Mouse (Mus musculus) kidney, adult 2 months (tissue): ENCODE data around the gene Prdx2. TPM values are rescaled to one million over a fixed set of nuclear protein-coding genes. Genes with fewer than 3 reads are reported as not detected.

ENCODE experiments used
- DNase-seq: peaks from one replicate; pipeline ENCODE4 v3.0.0; 2021
- H3K27ac ChIP-seq: fragments of 200-500 bp; 2 replicates; pipeline ENCODE4 v1.5.1; 2012; ENCODE audit warnings: low read depth, low read length, control low read depth, inconsistent platforms; ENCODE audit not compliant: insufficient read depth
- H3K27me3 ChIP-seq: fragments of 200-500 bp; replicated peaks from 2 replicates; pipeline ENCODE4 v1.6.1; 2012; ENCODE audit warnings: mild to moderate bottlenecking, moderate library complexity, low read length, inconsistent platforms; ENCODE audit not compliant: control insufficient read depth, insufficient read depth
- H3K36me3 ChIP-seq: fragments of 200-500 bp; 2 replicates; pipeline ENCODE4 v1.6.1; 2012; ENCODE audit warnings: mild to moderate bottlenecking, moderate library complexity, low read length, inconsistent platforms; ENCODE audit not compliant: control insufficient read depth, insufficient read depth
- H3K4me1 ChIP-seq: fragments of 200-500 bp; 2 replicates; pipeline ENCODE4 v1.6.1; 2011; ENCODE audit warnings: low read length; ENCODE audit not compliant: control insufficient read depth, insufficient read depth
- H3K4me3 ChIP-seq: fragments of 200-500 bp; 2 replicates; pipeline ENCODE4 v1.5.1; 2011; ENCODE audit warnings: mild to moderate bottlenecking, low read depth, low read length, control low read depth; ENCODE audit not compliant: insufficient read depth
- CTCF ChIP-seq: fragments of 200-500 bp; conservative IDR thresholded peaks from 2 replicates; pipeline ENCODE4 v1.5.1; 2011; ENCODE audit warnings: low read depth, mild to moderate bottlenecking, control low read depth, low read length, moderate library complexity, mixed read lengths; ENCODE audit not compliant: insufficient read depth, insufficient read length
- POLR2A ChIP-seq: fragments of 200-500 bp; IDR thresholded peaks from one replicate; pipeline ENCODE4 v1.6.1; 2011; ENCODE audit warnings: low read depth, low read length, control low read depth
- WGBS: fragments of 180-500 bp; shearing (Covaris S2); methylation state at CpG from one replicate; pipeline ENCODE4 v1.1.7; 2018; 5-methylcytosine and 5-hydroxymethylcytosine counted together
- polyA plus RNA-seq: library from polyadenylated mRNA; depleted of rRNA; stranded (reverse); fragments of >200 nt; gene quantifications from 2 replicates; pipeline ENCODE4 v1.2.3, GENCODE M21; 2012

Prdx2 gene
- polyA plus RNA-seq, 1 experiment: 376 TPM

- Histone ChIP-seq H3K27ac (no peak overlapping the region), H3K4me3 (no peak overlapping the region), H3K36me3 (no peaks in the 10 kb centered on the region), H3K4me1 (no peaks in the 10 kb centered on the region), H3K27me3 (peaks cover 4% of the 10 kb centered on the region)
- WGBS: 15% methylated on average over 4 of the region's 4 CpGs
- TF ChIP-seq CTCF: no peak
- TF ChIP-seq POLR2A: no peak
- DNase-seq: no peak
Measured at GRCm38 (mm10) chr8:84943699-84944098, 25.7 kb upstream of the Prdx2 start.

GRCm38 (mm10) chr8:84944478-84945160, 24.8 kb upstream of the Prdx2 start:
- Histone ChIP-seq H3K36me3 (no peaks in the 10 kb centered on the region), H3K4me3 (no peak overlapping the region), H3K27ac (no peak overlapping the region), H3K27me3 (peaks cover 4% of the 10 kb centered on the region), H3K4me1 (no peaks in the 10 kb centered on the region)
- 3% methylated on average over 26 of the region's 26 CpGs for WGBS
- no peak for TF ChIP-seq CTCF
- TF ChIP-seq POLR2A: no peak
- peak; percentile 34 for DNase-seq

- no peak for DNase-seq
- H3K36me3 ChIP-seq: no peaks in the 10 kb centered on the region
- peaks cover 4% of the 10 kb centered on the region for H3K27me3 ChIP-seq
- 3% methylated on average over 11 of the region's 11 CpGs for WGBS
- H3K27ac ChIP-seq: no peak overlapping the region
- TF ChIP-seq CTCF (no peak), POLR2A (no peak)
- no peaks in the 10 kb centered on the region for H3K4me1 ChIP-seq
- no peak overlapping the region for H3K4me3 ChIP-seq
Measured at GRCm38 (mm10) chr8:84945235-84945632, 24.2 kb upstream of the Prdx2 start.

- Histone ChIP-seq H3K4me3 (no peak overlapping the region), H3K36me3 (no peaks in the 10 kb centered on the region), H3K4me1 (no peaks in the 10 kb centered on the region), H3K27ac (no peak overlapping the region), H3K27me3 (peaks cover 4% of the 10 kb centered on the region)
- no peak for DNase-seq
- TF ChIP-seq CTCF (no peak), POLR2A (no peak)
- WGBS: 1% methylated on average over 46 of the region's 67 CpGs
Measured at GRCm38 (mm10) chr8:84945633-84946527, 23.5 kb upstream of the Prdx2 start.

- Histone ChIP-seq H3K27ac (no peak within 1 kb of the TSS), H3K4me3 (no peak within 1 kb of the TSS), H3K36me3 (no peaks in the 10 kb centered on the region), H3K4me1 (no peaks in the 10 kb centered on the region), H3K27me3 (peaks cover 4% of the 10 kb centered on the region)
- TF ChIP-seq CTCF: 0 out of 2 replicates have a peak, but pooled peaks have one; percentile 0
- TF ChIP-seq POLR2A: no peak
- 12% methylated on average over 17 of the region's 17 CpGs for WGBS
- DNase-seq: no peak
Measured at GRCm38 (mm10) chr8:84946528-84947240, 22.7 kb upstream of the Prdx2 start, which contains the start of gene Rtbdn. Gene Rtbdn (plus strand): TSS chr8:84946991.

- Histone ChIP-seq H3K27me3 (peaks cover 4% of the 10 kb centered on the region), H3K4me3 (no peak overlapping the region), H3K4me1 (no peaks in the 10 kb centered on the region), H3K36me3 (no peaks in the 10 kb centered on the region), H3K27ac (no peak overlapping the region)
- 12% methylated on average over 9 of the region's 9 CpGs for WGBS
- DNase-seq: peak; percentile 50
- TF ChIP-seq POLR2A (no peak), CTCF (0 out of 2 replicates have a peak, but pooled peaks have one; percentile 0)
Measured at GRCm38 (mm10) chr8:84947241-84947545, 22.2 kb upstream of the Prdx2 start.

GRCm38 (mm10) chr8:84949753-84950152, 19.6 kb upstream of the Prdx2 start:
- H3K27me3 ChIP-seq: peaks cover 4% of the 10 kb centered on the region

More at GRCm38 (mm10) chr8:84949753-84950152, 19.6 kb upstream of the Prdx2 start:
- H3K4me1 ChIP-seq: no peaks in the 10 kb centered on the region
- H3K27ac ChIP-seq: no peak overlapping the region
- no peaks in the 10 kb centered on the region for H3K36me3 ChIP-seq
- H3K4me3 ChIP-seq: no peak overlapping the region
- WGBS: 16% methylated on average over 12 of the region's 12 CpGs
- DNase-seq: no peak
- TF ChIP-seq CTCF (no peak), POLR2A (no peak)
